Mouse (Mus musculus) heart, adult 2 months (tissue): ENCODE measurements at regions not wholly inside any gene's neighbourhood (a gene's known extent, or its start where the extent isn't known, plus 50 kb on each side); places are given as distances from the start of the nearest gene placed in this dataset.

Source experiments
- CTCF ChIP-seq: fragments of 200-600 bp; IDR thresholded peaks from 2 replicates; pipeline ENCODE4 v1.8.1; 2022; ENCODE audit warnings: antibody characterized with exemption, mild to moderate bottlenecking, moderate library complexity
- EP300 ChIP-seq: fragments of 200-500 bp; IDR thresholded peaks from 2 replicates; pipeline ENCODE4 v1.6.1; 2011; ENCODE audit warnings: low read depth, low read length, control low read depth; ENCODE audit not compliant: insufficient read depth
- POLR2A ChIP-seq: fragments of 200-500 bp; IDR thresholded peaks from 2 replicates; pipeline ENCODE4 v1.6.1; 2011; ENCODE audit warnings: mild to moderate bottlenecking, low read depth, low read length, control low read depth; ENCODE audit not compliant: insufficient read depth

DNA sequence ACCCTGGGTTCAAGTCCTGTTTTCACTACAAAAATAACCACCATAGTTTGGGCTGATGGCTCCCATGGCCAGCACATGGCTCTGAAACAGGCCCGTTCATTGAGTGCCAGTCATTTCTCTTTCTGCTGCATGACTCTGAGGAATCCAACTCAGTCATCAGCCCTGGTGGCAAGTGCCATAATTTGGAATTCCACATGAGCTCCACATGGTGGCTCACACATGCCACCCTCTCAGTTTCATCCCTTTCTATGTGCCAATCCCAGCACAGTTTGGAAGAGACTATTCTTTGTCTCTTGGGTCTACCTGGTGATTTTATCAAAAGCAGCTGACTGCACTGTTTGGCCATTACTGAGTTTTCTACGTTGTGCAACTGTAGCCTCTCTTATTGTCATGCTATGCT, 100.3 kb upstream of the 4933402D24Rik start:
- TF ChIP-seq CTCF (no peak), EP300 (no peak), POLR2A (no peak)
